Mouse (Mus musculus): ENCODE data around the gene Oard1.

The Oard1 gene

DNA sequence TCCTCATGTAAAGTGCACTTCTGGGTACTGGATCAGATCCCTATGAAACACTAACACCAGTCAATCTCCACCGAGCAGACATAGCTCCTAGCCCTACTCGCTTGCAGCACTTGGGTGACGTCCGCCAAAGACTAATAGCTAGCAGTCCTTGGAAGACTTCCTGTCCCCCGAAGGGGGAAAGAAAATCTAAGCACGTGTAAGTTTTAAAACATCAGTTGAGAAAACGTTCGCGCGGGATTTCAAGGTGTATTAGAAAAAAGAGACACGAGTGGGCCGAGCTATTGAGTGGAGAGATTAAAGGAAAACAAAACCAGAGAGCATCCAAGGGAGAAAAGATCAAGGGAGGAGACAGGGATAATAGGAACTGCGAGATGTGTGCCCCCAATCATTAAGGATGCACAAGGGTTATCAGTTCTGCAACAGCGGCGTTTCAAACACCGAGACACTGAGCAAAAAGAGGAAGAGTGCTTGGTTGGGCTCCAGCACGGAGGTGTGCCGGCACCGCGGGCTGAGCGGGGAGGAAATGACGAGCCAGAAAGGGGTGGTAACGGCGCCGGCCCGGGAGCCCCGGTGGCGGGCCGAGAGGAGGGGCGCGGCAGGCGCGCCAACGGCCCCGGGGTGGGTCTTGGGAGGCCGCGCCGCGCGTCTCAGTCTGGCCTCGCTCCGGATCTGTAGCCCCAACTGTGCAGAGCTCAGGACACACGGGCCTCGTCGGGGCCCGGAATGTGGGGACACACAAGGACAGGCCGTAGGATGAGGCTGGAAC lies 1.1 kb upstream of the Oard1 start:
- peak; percentile 84 for DNase-seq (ENCODE audit: low read depth)

DNA sequence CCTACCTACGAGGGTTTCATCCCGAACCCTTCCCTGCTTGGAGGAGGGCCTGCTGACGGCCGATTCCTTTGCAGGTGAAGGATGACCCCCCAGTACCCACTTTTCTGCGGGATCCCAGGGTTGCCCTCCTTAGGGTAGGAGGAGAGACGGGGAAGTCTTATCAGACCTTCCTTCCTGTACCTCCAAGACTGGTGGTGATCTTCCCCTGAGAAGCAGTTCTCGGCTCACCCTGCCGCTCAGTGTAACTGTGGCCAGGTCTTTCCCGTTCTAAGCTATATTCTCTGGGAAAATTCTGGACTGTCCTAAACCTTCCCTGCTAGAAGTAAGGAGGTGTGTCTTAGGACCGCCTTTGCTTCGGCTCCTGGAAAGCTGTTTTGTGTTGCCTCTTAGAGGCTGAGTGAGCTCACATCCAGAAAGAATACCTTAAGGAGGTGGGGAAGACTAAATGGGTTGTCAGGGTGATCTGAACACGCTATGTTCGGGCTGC lies 528 bp downstream of the Oard1 start:
- DNase-seq (ENCODE audit: low read depth) = no peak

DNA sequence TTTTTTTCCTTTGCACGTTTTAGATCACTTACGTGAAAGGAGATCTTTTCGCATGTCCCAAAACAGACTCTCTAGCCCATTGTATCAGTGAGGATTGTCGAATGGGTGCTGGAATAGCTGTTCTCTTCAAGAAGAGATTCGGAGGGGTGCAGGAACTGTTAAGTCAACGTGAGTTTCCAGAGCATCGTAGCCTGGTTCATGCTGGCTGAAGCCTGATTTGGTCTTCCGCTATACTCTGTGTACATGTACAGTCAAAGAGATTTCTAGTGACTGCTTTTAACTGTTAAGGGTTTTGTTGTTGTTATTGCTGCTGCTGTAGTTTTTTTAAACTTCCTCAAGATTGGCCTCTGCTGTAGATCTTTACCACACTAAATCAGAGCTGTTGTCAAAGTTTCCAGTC lies 1.4 kb downstream of the Oard1 start:
- peak; percentile 66 for DNase-seq (ENCODE audit: low read depth)

DNA sequence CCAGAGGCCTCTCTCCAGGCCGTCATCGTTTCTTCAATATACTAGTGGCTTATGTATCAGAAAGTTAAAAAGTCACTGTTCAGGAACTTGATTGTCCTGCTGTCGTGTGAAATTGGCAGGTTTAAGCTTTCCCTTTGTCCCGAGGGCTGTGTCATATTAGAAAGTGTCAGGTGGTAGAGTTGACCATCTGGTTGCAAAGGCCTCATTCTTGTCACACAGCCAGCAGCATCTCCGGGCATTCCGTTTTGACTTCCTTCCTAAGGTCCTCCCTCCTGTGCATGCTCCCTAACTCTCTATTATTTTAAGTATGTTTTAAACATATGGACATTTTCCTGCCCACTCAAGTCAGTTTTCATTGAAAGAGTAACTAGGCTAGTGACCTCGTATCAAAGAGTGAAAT lies 6.2 kb downstream of the Oard1 start:
- DNase-seq (ENCODE audit: low read depth) = no peak

DNA sequence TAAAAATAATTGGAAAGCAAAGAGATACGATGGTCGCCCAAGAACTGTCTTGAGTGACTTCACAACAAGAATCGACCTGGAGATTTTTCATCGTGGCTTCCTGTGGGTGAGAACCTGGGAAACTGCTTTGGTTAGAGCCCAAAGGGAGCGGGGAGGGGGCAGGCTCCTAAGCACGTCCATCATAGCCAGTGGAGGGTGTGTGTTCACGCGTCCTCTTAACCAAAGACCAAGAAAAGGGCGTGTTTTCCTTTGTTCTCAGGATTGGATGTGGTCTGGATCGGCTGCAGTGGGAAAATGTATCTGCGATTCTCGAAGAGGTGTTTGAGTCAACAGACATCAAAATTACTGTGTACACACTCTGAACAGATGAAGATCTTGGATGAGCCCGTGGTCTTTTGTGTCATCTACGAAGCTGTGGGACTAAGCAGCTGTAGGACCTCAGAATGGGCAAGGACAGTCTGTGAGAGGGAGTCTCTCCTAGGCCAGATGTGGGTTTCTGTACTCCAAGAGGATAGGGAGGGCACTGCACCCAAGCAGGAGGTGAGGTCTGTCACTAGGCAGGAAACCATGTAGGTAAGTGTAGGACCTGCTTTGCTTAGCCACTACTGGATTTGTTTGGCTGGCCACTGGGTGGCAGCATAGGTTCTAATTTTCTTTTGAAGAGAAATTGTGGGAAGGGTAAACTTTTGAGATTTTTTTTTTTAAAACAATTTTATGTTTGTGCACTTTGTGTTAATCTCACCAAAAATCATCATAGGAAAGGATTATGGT lies 6.8 kb downstream of the Oard1 start:
- DNase-seq (ENCODE audit: low read depth) = peak; percentile 79

DNA sequence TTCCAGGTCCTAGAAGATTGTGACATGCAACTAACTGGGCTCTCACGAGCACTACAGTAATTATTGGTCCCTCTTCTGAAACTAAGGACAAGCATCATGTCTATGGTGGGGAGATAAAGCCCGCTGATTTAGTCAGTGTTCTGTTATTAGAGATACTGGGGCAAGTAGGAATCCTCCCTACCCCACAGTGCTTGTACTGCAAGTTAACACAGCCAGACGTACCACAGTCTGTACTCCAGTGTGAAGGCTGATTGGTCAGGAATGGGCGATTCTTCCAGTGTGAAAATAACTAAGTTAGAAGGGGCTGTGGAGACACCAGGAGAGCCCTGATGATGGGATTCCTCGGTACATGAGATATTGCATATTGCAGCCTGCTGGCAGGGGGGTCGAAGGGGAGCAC lies 7.7 kb downstream of the Oard1 start:
- DNase-seq (ENCODE audit: low read depth) = no peak

DNA sequence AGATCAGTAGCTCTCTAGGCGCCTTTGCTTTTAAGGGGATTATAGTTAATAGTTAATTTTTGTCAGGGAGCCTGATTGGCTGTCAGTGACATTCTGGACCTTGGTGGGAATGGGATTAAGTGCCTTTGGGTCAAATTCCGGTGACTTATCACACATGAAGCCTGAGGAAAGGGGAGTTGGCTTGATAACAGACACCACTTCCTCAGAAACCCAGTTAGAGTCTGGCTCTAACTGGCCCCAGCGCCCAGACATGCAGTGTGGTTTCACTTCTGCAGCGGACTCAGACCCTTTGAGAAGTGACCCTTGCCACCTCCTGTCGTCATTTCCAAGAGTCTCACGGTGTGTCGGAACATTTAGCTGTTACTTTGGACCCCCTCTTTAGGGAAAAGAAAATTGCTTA lies 8.4 kb downstream of the Oard1 start:
- no peak for DNase-seq (ENCODE audit: low read depth)

DNA sequence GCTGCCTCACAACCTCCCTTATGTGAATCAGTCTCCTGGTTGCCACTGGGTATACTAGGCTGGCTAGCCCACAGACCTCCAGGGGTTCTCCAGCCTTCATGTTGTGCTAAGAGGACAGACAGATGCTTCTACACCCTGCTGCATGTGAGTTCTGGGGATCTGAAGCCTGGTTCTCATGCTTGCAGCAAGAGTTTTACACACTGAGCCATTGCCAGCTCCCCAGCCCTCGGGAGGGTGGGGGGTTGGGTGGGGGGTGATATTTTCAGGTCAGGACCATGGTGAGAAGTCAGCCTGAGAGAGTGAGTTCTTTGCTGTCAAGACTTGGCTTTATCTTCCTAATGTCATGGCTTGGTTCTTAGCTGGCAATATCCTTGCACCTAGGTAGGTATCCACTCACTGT lies 9.0 kb downstream of the Oard1 start:
- no peak for DNase-seq (ENCODE audit: low read depth)

DNA sequence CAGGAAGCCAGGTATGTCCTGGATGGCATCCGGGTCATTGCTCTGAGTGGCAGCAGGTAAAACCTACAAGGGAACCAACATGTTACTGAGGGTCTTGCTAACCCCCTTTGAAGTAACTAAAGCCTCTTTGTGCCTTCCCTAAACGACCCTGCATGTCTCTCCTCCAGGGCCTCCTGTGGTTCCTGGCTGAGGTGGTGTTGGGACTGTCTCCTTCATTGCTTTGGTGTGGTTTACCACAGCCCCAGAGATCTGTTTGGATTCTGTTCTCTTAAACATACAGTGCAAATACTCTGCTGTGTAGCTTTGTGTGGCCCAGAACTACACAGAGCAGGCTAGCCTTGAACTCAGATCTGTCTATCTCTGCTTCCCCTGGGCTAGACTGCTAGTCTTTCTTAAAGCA lies 9.8 kb downstream of the Oard1 start:
- DNase-seq (ENCODE audit: low read depth) = no peak

DNA sequence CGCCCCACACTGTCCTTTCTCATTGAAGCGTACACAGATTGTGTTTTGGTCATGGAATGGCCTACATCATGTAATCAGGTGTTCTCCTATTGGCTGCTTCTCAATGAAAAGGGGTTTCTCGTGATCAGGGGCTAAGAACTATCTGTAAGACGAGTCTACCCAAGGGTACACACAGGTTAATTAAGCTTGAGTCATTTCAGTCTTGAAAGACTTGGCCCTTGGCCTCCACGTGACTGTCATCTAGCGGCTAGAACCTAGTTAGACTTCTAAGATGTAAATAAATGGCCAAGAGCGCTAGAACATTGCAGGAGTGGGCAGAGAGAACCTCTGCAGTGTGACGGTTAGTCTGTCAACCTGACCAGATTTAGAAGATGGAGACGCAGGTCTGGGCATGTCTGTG lies 14.4 kb downstream of the Oard1 start:
- no peak for DNase-seq (ENCODE audit: low read depth)

DNA sequence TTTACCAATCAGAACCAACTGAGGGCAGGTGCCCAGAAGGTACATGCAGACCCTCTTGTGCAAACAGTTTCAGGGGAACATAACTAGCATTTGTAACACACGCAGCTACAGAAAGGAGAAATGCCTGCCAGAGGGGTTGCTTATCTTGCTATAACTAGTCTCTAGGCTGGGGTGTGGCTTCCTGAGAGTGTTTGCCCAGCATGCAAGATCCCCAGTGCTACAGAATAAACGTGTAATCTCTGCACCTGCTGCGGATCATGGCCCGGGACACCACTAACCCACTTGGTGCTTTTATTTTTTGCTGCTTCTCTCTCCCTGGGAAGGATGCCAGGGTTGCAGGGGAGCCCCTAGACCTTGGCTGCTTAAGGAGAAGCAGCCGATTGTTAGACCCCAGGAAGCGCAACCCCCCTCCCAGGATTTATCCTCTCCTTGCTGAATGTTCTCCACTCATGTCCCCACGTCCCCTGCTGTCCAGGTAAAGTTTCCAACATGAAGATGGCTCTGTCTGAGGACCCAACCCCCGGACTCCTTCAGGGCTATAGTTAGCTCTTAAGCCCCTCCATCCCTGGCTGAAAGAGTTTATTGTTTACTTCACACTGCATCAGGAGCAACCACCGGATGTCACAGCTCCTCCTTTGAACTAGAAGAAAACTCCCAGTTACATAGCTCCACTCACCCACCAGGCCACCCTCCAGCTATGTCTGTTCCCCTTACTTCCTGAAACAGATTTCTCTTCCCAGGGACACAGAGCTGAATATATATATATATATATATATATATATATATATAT lies 16.2 kb downstream of the Oard1 start:
- DNase-seq (ENCODE audit: low read depth) = peak; percentile 59

DNA sequence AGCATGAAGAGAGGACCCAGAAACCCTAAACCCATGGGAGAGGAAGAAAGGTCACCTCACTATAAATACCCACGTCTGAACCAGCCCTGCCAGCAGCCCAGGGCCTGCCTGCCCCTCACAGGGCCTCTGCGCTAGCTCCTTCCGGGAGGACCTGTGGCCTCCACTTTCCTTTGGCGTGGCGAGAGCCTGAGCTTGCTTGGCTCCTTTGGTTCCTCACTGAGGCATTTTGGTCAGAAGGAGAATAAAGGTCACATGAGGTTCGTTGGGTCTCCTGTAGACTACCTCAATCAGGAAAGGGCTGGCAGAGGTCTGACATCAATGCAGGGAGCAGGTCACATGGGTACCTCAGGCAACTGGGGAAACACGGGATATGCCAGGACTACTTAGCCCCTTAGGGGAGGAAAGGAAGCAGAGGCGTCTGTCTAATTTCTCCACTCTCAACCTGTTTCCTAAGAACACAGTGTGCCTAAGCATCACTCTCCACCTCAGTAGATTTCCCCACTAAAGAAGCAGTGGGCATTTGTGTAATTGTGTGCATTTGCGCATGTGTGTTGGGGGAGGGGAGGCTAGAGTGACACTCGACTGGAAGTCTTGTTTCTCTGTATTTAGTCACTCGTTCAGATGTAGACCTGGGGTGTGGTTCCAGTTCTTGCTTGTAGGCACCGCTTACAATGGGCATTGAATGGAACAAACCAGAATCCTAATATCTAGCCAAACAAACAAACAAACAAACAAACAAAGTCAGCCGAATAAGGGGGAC lies 17.4 kb downstream of the Oard1 start:
- DNase-seq (ENCODE audit: low read depth) = peak; percentile 55

DNA sequence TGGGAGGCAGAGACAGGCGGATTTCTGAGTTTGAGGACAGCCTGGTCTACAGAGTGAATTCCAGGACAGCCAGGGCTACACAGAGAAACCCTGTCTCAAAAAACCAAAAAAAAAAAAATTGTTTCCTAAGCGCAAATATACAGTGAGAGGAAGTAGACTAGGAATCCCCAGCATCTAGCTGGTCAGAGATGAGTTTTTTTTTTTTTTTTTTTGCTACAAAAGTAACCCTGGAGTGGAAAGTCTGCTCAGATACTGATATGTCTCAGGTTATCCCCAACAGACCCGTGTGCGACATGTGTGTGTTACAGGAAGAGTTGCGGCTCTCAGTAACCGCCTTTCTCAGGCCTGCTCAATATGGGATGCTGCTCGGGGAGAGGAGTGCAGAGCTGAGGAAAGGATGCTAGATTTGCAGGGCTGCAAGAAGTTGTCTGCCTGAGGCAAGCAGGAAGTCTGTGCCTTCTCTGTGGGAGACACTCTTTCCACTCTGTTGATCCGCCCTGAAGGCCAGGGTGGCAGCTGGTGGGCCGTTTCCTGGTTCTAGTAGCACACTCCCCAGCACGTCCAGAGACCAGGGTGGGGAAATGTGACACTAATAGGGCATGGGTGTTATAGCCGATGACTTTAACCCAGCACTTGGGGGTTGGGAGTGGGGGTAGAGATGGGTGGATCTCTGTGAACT lies 18.2 kb downstream of the Oard1 start:
- peak; percentile 63 for DNase-seq (ENCODE audit: low read depth)

DNA sequence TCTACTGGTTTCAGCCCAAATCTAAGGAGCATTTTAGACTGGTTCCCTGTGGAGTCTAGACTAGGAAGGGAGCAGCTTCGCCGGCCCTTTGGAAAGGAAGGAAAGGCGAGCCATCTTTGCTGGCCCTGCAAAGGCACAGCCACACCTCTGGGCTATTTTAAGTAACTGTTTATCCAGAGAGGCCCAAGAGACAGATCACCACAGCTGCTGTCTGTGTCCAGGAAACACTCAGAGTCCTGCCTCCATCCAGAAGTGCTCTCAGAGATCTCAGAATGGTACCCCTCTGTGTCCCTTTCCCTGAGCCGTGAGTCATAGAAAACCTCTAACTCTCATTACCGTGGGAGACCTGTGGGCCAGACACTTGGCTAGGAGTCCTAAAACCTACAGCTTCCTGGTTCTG lies 20.6 kb downstream of the Oard1 start:
- DNase-seq (ENCODE audit: low read depth) = no peak

DNA sequence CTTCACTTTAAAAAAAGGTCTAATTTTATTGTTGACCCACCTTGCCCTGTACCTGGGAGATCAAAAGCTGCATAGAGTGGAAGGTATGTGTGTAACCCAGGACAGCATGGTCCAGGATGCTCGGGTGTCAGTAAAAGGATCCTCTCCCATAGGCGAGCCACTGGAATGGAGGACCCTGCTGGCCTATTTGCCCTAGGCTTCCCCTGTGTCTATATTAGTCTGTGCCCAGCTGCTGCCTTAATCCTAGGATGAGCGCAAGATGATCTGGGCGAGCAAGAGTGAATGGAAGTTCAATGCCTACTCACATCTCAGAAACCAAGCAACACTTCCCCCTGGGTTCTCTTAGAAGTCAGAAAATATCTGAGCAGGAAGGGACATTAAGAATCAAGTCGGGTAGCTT lies 21.2 kb downstream of the Oard1 start:
- DNase-seq (ENCODE audit: low read depth) = no peak

DNA sequence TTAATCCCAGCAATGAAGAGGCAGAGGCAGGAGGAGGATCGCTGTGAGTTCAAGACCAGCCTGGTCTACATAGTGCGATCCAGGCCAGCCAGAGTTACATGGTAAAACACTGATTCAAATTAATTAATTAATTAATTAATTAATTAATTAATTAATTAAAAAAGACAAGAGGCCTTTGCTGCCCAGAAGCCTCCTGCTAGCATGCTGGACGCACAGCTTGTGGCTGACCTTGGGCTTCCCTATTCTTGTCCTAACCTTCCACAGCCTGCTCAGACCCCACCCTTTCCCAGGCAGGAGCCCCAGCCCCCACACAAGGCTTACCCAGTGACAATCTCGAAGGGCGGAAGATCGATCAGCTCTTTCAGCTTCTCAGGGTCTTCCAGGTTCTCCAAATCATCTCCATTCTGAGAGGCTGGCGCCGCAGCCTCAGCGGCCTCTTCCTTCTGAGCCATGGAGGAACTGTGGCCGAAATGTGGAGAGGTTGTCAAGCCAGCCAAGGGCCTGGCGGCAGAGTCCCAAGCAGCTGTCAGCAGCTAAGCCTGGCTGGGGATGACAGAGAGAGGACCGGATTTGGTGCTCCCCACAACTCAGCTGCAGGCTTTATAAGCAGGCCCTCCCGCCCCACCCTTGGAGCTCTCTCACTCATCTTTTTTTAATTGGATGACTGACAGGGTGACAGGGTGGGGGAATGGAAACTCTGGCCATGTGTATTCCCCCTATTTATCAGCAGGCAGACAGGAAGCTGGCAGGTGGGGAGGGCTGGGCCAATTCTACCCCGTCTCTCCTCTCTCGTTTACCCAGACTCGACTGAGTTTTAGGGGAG lies 22.6 kb downstream of the Oard1 start, which contains the start of gene Apobec2:
TSS of gene Apobec2 (minus strand) at position 773 of the 823 bp plus-strand sequence.
- DNase-seq (ENCODE audit: low read depth) = no peak

DNA sequence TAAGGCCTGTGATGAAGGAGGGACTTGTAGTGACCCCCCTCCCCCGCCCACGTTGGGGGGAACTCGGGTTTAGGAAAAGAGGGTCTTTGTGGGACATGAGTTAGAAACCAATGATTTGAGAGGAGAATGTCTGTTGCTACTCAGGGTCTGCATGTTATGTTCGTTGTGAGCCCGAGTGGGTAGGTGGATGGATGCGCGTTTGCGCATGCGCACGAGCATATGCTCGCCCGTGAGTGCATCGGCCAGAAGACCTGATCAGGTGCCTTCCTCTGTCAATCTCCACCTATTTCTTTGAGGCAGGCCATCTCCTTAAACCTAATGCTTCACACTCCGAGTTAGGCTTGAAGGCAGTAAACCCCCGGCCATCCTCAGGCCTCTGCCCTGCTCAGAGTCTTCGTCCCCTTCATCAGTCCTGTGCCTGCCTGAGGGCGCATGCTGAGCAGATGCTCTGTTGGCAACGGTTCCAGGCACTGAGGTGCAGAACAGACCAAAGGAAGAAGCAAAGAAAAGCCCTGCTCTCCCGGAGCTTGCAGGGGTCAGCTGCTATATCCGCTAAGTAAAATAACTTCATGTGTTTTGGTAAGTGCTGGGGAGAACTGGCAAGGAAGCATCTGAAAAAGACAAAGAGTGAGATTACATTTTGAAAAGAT lies 23.3 kb downstream of the Oard1 start:
- no peak for DNase-seq (ENCODE audit: low read depth)

DNA sequence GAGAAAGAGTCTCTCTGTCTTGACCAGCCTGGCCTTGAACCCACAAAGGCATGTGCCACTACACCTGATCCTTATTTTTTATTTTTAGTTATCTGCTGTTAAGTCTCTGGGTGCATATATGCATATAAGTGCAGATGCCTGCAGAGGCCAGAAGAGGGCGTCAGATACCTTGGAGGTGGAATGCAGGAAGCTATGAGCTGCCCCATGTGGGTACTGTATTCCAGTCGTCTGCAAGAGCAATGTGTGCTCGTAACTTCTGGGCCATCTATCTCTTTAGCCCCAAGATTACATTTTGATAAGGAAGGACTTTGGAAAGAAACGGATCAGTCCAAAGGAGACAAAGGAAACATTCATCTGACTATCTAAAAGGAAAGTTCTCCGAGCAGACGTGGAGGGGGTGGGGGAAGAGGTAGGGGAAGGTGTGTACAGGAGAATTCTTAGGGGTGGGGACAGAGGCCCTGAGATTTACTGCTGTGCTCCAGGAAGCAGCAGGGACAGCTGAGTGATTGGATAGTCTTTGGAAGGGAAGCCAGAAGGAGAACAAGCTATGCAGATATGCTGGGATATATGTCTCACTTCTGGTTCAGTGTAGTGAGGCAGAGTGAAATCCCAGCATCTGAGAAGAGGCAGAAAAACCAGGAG lies 24.0 kb downstream of the Oard1 start:
- no peak for DNase-seq (ENCODE audit: low read depth)

DNA sequence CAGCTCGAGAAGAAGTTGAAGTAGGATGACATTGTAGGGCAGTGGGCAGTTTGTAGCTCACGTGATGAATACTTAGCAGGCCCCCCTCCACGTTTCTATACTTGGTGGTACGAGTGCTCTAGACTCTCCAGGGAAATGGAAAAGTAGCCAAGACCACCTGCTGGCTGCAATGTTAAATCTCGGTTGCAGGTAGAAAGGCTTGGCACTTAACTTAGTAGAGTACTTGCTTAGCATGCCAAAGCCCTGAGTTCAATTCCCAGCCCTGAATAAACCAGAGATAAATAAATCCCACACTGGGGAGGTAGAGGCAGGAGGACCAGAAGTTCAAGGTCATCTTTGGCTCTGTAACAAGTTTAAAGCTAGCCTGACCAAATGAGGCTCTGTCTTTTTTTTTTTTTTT lies 24.7 kb downstream of the Oard1 start:
- DNase-seq (ENCODE audit: low read depth) = no peak
